In the genomic region with DNA sequence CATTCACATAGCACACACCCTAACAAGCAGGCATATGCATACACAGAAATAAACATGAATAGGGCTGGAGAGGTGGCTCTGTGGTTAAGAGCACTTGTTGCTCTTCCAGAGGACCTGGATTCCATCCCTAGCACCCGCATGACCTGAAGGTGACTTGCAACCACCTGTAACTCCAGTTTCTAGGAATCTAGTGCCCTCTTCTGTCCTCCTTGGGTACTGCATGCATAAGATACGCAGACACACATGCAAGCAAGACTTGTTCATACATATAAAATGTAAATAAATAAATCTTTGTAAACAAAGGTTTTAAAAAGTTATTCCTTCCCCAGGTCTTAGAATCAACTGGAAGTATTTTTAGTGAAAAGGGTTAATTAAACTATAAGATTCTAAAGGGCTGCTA, we compare ENCODE assay signal across 19 mouse cellular contexts. TPM values are rescaled to one million over a fixed set of nuclear protein-coding genes. Genes with fewer than 3 reads are reported as not detected.
DNase-seq lines count a peak whose midpoint lies in the region; ATAC-seq and TF ChIP-seq lines count a peak whose summit lies in the region.
"Had no signal": no experiment of that assay in that cellular context is flagged by ENCODE, and none has a peak within 500 bp of the region (broad histone marks: within the 10 kb centered on the region; RNA-seq: fewer than 3 reads in every experiment).

No protein-coding gene starts in this region.

- TF ChIP-seq EP300 in liver, postnatal 0 days (IDR thresholded peaks at IDR 0.05; ENCODE audit: low read depth): no peak

- no peak overlapping the region for H3K9ac ChIP-seq in liver, postnatal 0 days (replicated peaks)
- H3K9ac ChIP-seq in liver, embryonic 11.5 days (ENCODE audit: low read depth, low read length): no peak overlapping the region
- H3K9ac ChIP-seq: embryonic facial prominence, embryonic 13.5 days; limb, embryonic 12.5 days; lung, embryonic 15.5 days had no signal

- H3K4me1 ChIP-seq in liver, postnatal 0 days (ENCODE audit: insufficient read depth): no peaks in the 10 kb centered on the region
- no peaks in the 10 kb centered on the region for H3K4me1 ChIP-seq in liver, embryonic 11.5 days (replicated peaks; ENCODE audit: control insufficient read depth, insufficient read depth, low read length)
- H3K4me1 ChIP-seq: embryonic facial prominence, embryonic 13.5 days; forebrain, embryonic 10.5 days; limb, embryonic 12.5 days; lung, embryonic 15.5 days had no signal

- no peak for ATAC-seq in liver, postnatal 0 days
- no peak for ATAC-seq in liver, embryonic 11.5 days (replicated peaks; ENCODE audit: low FRiP score)
- ATAC-seq: hindbrain, embryonic 16.5 days had no signal

- 87% methylated on average over 2 of the region's 2 CpGs for WGBS in liver, postnatal 0 days (ENCODE audit: insufficient replicate concordance)
- WGBS in liver, embryonic 11.5 days: 89% methylated on average over 2 of the region's 2 CpGs

- no peaks in the 10 kb centered on the region for H3K36me3 ChIP-seq in liver, postnatal 0 days (replicated peaks; ENCODE audit: insufficient read depth, low read length)
- no peaks in the 10 kb centered on the region for H3K36me3 ChIP-seq in liver, embryonic 11.5 days (ENCODE audit: control insufficient read depth, insufficient read depth, low read length)
- H3K36me3 ChIP-seq: embryonic facial prominence, embryonic 13.5 days; forebrain, embryonic 10.5 days; limb, embryonic 12.5 days; lung, embryonic 15.5 days had no signal

- TF ChIP-seq CTCF in liver, postnatal 0 days (IDR thresholded peaks at IDR 0.05; ENCODE audit: low read depth): peak; percentile 52

- no peaks in the 10 kb centered on the region for H3K9me3 ChIP-seq in liver, postnatal 0 days (ENCODE audit: low read length)
- H3K9me3 ChIP-seq in liver, embryonic 11.5 days (ENCODE audit: control insufficient read depth, low read length): no peaks in the 10 kb centered on the region
- H3K9me3 ChIP-seq: embryonic facial prominence, embryonic 13.5 days; forebrain, embryonic 10.5 days; limb, embryonic 12.5 days; lung, embryonic 15.5 days had no signal

- no peak overlapping the region for H3K4me2 ChIP-seq in liver, postnatal 0 days (ENCODE audit: low read depth, low read length)
- no peak overlapping the region for H3K4me2 ChIP-seq in liver, embryonic 11.5 days
- H3K4me2 ChIP-seq: embryonic facial prominence, embryonic 13.5 days; limb, embryonic 12.5 days; lung, embryonic 15.5 days had no signal

- H3K27me3 ChIP-seq in liver, postnatal 0 days (ENCODE audit: insufficient read depth, low read length): no peaks in the 10 kb centered on the region
- no peaks in the 10 kb centered on the region for H3K27me3 ChIP-seq in liver, embryonic 11.5 days (replicated peaks; ENCODE audit: control insufficient read depth, insufficient read depth, low read length)
- H3K27me3 ChIP-seq: embryonic facial prominence, embryonic 13.5 days; limb, embryonic 12.5 days; lung, embryonic 15.5 days had no signal

- H3K4me3 ChIP-seq in liver, postnatal 0 days (ENCODE audit: low read depth, low read length): no peak overlapping the region
- no peak overlapping the region for H3K4me3 ChIP-seq in liver, embryonic 11.5 days (ENCODE audit: low read depth, low read length)
- H3K4me3 ChIP-seq: embryonic facial prominence, embryonic 13.5 days; forebrain, embryonic 10.5 days; heart, adult 2 months; limb, embryonic 12.5 days; lung, embryonic 15.5 days had no signal

- DNase-seq in cerebellum, postnatal 10 days: peak; percentile 31 to 53
- no peak for DNase-seq in cerebellum, adult 11 months
- DNase-seq in liver, postnatal 0 days: no peak
- no peak for DNase-seq in liver, embryonic 11.5 days (ENCODE audit: low spot score)
- DNase-seq in 416B (ENCODE audit: low read depth) (peak; percentile 43), ZHBTc4 (ENCODE audit: low read depth, low spot score) (peak; percentile 75)
- DNase-seq in embryo, embryonic 10.5 days (ENCODE audit: low spot score): no peak
- DNase-seq in right cerebral cortex, postnatal 25 days: no peak
- DNase-seq: cerebellum, postnatal 36 days; heart, adult 2 months; heart, postnatal 14 days; layer of hippocampus, adult 9-11 months; right cerebral cortex, postnatal 14 days had no signal

- H3K27ac ChIP-seq in liver, postnatal 0 days (ENCODE audit: low read depth): no peak overlapping the region
- H3K27ac ChIP-seq in liver, embryonic 11.5 days (ENCODE audit: low read depth, low read length): no peak overlapping the region
- H3K27ac ChIP-seq: embryonic facial prominence, embryonic 13.5 days; forebrain, embryonic 10.5 days; heart, adult 2 months; limb, embryonic 12.5 days; lung, embryonic 15.5 days had no signal

RNA-seq across cellular contexts. Expression of a gene that starts 20.0 kb away (rescaled TPM):
- not detected in 2 replicates for polyA plus RNA-seq in liver, postnatal 0 days (2015; fragmentation: Nextera tagmentation; extraction: Ambion mirVana)
- polyA plus RNA-seq in liver, embryonic 11.5 days (2014; fragmentation: Nextera tagmentation; extraction: Ambion mirVana): not detected in 2 replicates
- polyA plus RNA-seq: embryonic facial prominence, embryonic 13.5 days; forebrain, embryonic 10.5 days; kidney, embryonic 16.5 days; limb, embryonic 12.5 days; lung, embryonic 15.5 days had no signal

RNA-seq across cellular contexts. Expression of a gene that starts 41.5 kb away (rescaled TPM):
- polyA plus RNA-seq in liver, postnatal 0 days (2015; fragmentation: Nextera tagmentation; extraction: Ambion mirVana): 0.19 and 0.24 TPM in 2 replicates
- 1.4 and 1.7 TPM in 2 replicates for polyA plus RNA-seq in liver, embryonic 11.5 days (2014; fragmentation: Nextera tagmentation; extraction: Ambion mirVana)

RNA-seq across cellular contexts. Expression of a gene that starts 53.2 kb away (rescaled TPM):
- 5.3 and 6.2 TPM in 2 replicates for polyA plus RNA-seq in liver, postnatal 0 days (2015; fragmentation: Nextera tagmentation; extraction: Ambion mirVana)
- polyA plus RNA-seq in liver, embryonic 11.5 days (2014; fragmentation: Nextera tagmentation; extraction: Ambion mirVana): 34.0 and 35.3 TPM in 2 replicates

RNA-seq across cellular contexts. Expression of a gene that starts 53.2 kb away (rescaled TPM):
- 3.5 and 4.3 TPM in 2 replicates for polyA plus RNA-seq in liver, postnatal 0 days (2015; fragmentation: Nextera tagmentation; extraction: Ambion mirVana)
- polyA plus RNA-seq in liver, embryonic 11.5 days (2014; fragmentation: Nextera tagmentation; extraction: Ambion mirVana): 17.4 and 18.6 TPM in 2 replicates

Comparison
In these comparisons a context has a peak if more than half of its experiments do, and no peak if none do; other contexts are left out.
1. DNase-seq: peak in cerebellum, postnatal 10 days (2 of 2), 416B (single experiment) and ZHBTc4 (single experiment); none in cerebellum, adult 11 months (single experiment), liver, postnatal 0 days (single experiment), liver, embryonic 11.5 days (single experiment), embryo, embryonic 10.5 days (single experiment) and right cerebral cortex, postnatal 25 days (single experiment).